Mouse (Mus musculus) MEL (cell line): ENCODE data around the gene Lgals3. TPM values are rescaled to one million over a fixed set of nuclear protein-coding genes. Genes with fewer than 3 reads are reported as not detected.

ENCODE experiments used
- DNase-seq: peaks from one replicate; pipeline ENCODE4 v3.0.0; 2011; ENCODE audit warnings: low read depth, low spot score
- H3K27ac ChIP-seq: 2 replicates; pipeline ENCODE4 v1.5.1; 2012; ENCODE audit warnings: low read depth, mild to moderate bottlenecking, control low read depth, low read length, moderate library complexity; ENCODE audit not compliant: control insufficient read depth
- H3K27me3 ChIP-seq, 2 experiments: fragments of 150-350 bp in 1 of 2; sonication (generic) in 1 of 2; 2 replicates each; pipeline ENCODE4 v1.6.1; 2012; ENCODE audit warnings: low read length in 2 of 2, mild to moderate bottlenecking in 2 of 2, improper control_type of control experiment in 1 of 2, moderate library complexity in 1 of 2; ENCODE audit not compliant: insufficient read depth in 2 of 2, control insufficient read depth in 1 of 2
- H3K36me3 ChIP-seq, 2 experiments: 2 replicates each; pipeline ENCODE4 v1.6.1; 2012 to 2014; ENCODE audit warnings: low read length in 2 of 2, improper control_type of control experiment in 1 of 2, inconsistent platforms in 1 of 2, mild to moderate bottlenecking in 1 of 2; ENCODE audit not compliant: insufficient read depth in 2 of 2, control insufficient read depth in 1 of 2
- H3K4me1 ChIP-seq, 2 experiments: fragments of 150-350 bp in 1 of 2; sonication (generic) in 1 of 2; 2 replicates each; pipeline ENCODE4 v1.6.1; 2012; ENCODE audit warnings: low read length in 2 of 2, improper control_type of control experiment in 1 of 2, mild to moderate bottlenecking in 1 of 2; ENCODE audit not compliant: insufficient read depth in 2 of 2, control insufficient read depth in 1 of 2
- H3K4me3 ChIP-seq, 2 experiments: fragments of 150-350 bp in 1 of 2; sonication (generic) in 1 of 2; 2 replicates each; pipeline ENCODE4 v1.5.1; 2012; ENCODE audit warnings: low read depth in 2 of 2, low read length in 2 of 2, mild to moderate bottlenecking in 2 of 2, moderate library complexity in 2 of 2, control low read depth in 1 of 2, improper control_type of control experiment in 1 of 2; ENCODE audit not compliant: control insufficient read depth in 1 of 2, insufficient read depth in 1 of 2
- H3K79me2 ChIP-seq: 2 replicates; pipeline ENCODE4 v1.6.1; 2012; ENCODE audit warnings: mild to moderate bottlenecking, low read length, moderate library complexity; ENCODE audit not compliant: control insufficient read depth, poor library complexity, insufficient read depth
- H3K9ac ChIP-seq: 2 replicates; pipeline ENCODE4 v1.6.1; 2012; ENCODE audit warnings: low read depth, mild to moderate bottlenecking, control low read depth, low read length, moderate library complexity; ENCODE audit not compliant: control insufficient read depth, poor library complexity, severe bottlenecking
- H3K9me3 ChIP-seq: fragments of 150-350 bp; sonication (generic); replicated peaks from 2 replicates; pipeline ENCODE4 v1.6.1; 2012; ENCODE audit warnings: mild to moderate bottlenecking, low read length, improper control_type of control experiment, moderate library complexity; ENCODE audit not compliant: insufficient read depth
- CTCF ChIP-seq, 3 experiments: IDR thresholded peaks in 2 of 3; conservative IDR thresholded peaks in 1 of 3; 2 replicates each; pipeline ENCODE4 v1.5.1; 2011 to 2012; ENCODE audit warnings: low read length in 3 of 3, low read depth in 2 of 3, mild to moderate bottlenecking in 2 of 3, improper control_type of control experiment in 1 of 3, inconsistent platforms in 1 of 3, mixed read lengths in 1 of 3, moderate library complexity in 1 of 3; ENCODE audit not compliant: control insufficient read depth in 1 of 3, insufficient read depth in 1 of 3, poor library complexity in 1 of 3, severe bottlenecking in 1 of 3
- E2F4 ChIP-seq: IDR thresholded peaks from 2 replicates; pipeline ENCODE4 v1.6.1; 2011; ENCODE audit warnings: low read depth, low read length, improper control_type of control experiment, borderline replicate concordance
- ELF1 ChIP-seq: IDR thresholded peaks from 2 replicates; pipeline ENCODE4 v1.6.1; 2014; ENCODE audit warnings: low read depth, mild to moderate bottlenecking, inconsistent platforms, low read length, improper control_type of control experiment, moderate library complexity
- EP300 ChIP-seq, 2 experiments: IDR thresholded peaks; 2 replicates each; pipeline ENCODE4 v1.6.1; 2011; ENCODE audit warnings: improper control_type of control experiment in 2 of 2, low read length in 2 of 2, low read depth in 1 of 2, mild to moderate bottlenecking in 1 of 2
- ETS1 ChIP-seq: IDR thresholded peaks from 2 replicates; pipeline ENCODE4 v1.6.1; 2012; ENCODE audit warnings: low read depth, mild to moderate bottlenecking, inconsistent platforms, low read length, improper control_type of control experiment, moderate library complexity
- GABPA ChIP-seq: IDR thresholded peaks from 2 replicates; pipeline ENCODE4 v1.6.1; 2012; ENCODE audit warnings: low read depth, mild to moderate bottlenecking, inconsistent platforms, low read length, improper control_type of control experiment, moderate library complexity
- GATA1 ChIP-seq: IDR thresholded peaks from 2 replicates; pipeline ENCODE4 v1.6.1; 2011; ENCODE audit warnings: low read depth, low read length, improper control_type of control experiment
- HCFC1 ChIP-seq: IDR thresholded peaks from 2 replicates; pipeline ENCODE4 v1.6.1; 2012; ENCODE audit warnings: low read depth, mild to moderate bottlenecking, inconsistent platforms, low read length, improper control_type of control experiment, moderate library complexity
- JUND ChIP-seq: IDR thresholded peaks from 2 replicates; pipeline ENCODE4 v1.6.1; 2011; ENCODE audit warnings: low read depth, mild to moderate bottlenecking, improper control_type of control experiment, low read length
- MAZ ChIP-seq: IDR thresholded peaks from 2 replicates; pipeline ENCODE4 v1.6.1; 2012; ENCODE audit warnings: low read depth, mild to moderate bottlenecking, inconsistent platforms, low read length, improper control_type of control experiment
- MXI1 ChIP-seq: IDR thresholded peaks from 2 replicates; pipeline ENCODE4 v1.6.1; 2011; ENCODE audit warnings: mild to moderate bottlenecking, low read depth, low read length, improper control_type of control experiment
- POLR2A ChIP-seq, 2 experiments: IDR thresholded peaks; 2 replicates each; pipeline ENCODE4 v1.6.1; 2011 to 2012; ENCODE audit warnings: low read length in 2 of 2, mild to moderate bottlenecking in 2 of 2, control low read depth in 1 of 2, improper control_type of control experiment in 1 of 2, low read depth in 1 of 2, moderate library complexity in 1 of 2; ENCODE audit not compliant: control insufficient read depth in 1 of 2, insufficient read depth in 1 of 2, poor library complexity in 1 of 2
- POLR2AphosphoS5 ChIP-seq: IDR thresholded peaks from 2 replicates; pipeline ENCODE4 v1.6.1; 2012; ENCODE audit warnings: low read depth, borderline replicate concordance, mild to moderate bottlenecking, inconsistent platforms, low read length, moderate library complexity, mixed read lengths
- SMC3 ChIP-seq: IDR thresholded peaks from 2 replicates; pipeline ENCODE4 v1.6.1; 2011; ENCODE audit warnings: low read depth, low read length, improper control_type of control experiment
- TAL1 ChIP-seq: IDR thresholded peaks from 2 replicates; pipeline ENCODE4 v1.6.1; 2012; ENCODE audit warnings: mild to moderate bottlenecking, inconsistent platforms, low read length, moderate library complexity, mixed read lengths
- UBTF ChIP-seq: IDR thresholded peaks from 2 replicates; pipeline ENCODE4 v1.6.1; 2012; ENCODE audit warnings: low read depth, mild to moderate bottlenecking, inconsistent platforms, low read length, improper control_type of control experiment, moderate library complexity, borderline replicate concordance; ENCODE audit not compliant: insufficient read depth
- USF2 ChIP-seq, 2 experiments: IDR thresholded peaks; 2 replicates each; pipeline ENCODE4 v1.6.1; 2011 to 2012; ENCODE audit warnings: improper control_type of control experiment in 2 of 2, low read length in 2 of 2, borderline replicate concordance in 1 of 2, inconsistent platforms in 1 of 2, low read depth in 1 of 2, mild to moderate bottlenecking in 1 of 2; ENCODE audit not compliant: insufficient read depth in 1 of 2
- ZKSCAN1 ChIP-seq: IDR thresholded peaks from 2 replicates; pipeline ENCODE4 v1.6.1; 2012; ENCODE audit warnings: low read depth, mild to moderate bottlenecking, inconsistent platforms, low read length, improper control_type of control experiment, moderate library complexity
- ZMIZ1 ChIP-seq: IDR thresholded peaks from 2 replicates; pipeline ENCODE4 v1.6.1; 2012; ENCODE audit warnings: low read depth, mild to moderate bottlenecking, inconsistent platforms, low read length, improper control_type of control experiment, moderate library complexity
- polyA plus RNA-seq, 2 experiments: library from polyadenylated mRNA; stranded (reverse) in 1 of 2; unstranded in 1 of 2; fragments of >175 nt in 1 of 2; fragments of >200 nt in 1 of 2; gene quantifications; 2 replicates each; pipeline versions ENCODE4 v1.2.1 to v1.2.4; 2012; ENCODE audit warnings: low replicate concordance in 2 of 2, low read depth in 1 of 2; ENCODE audit not compliant: insufficient read length in 2 of 2, insufficient read depth in 1 of 2, missing spikeins in 1 of 2
- total RNA-seq: library from RNA; depleted of rRNA; stranded (reverse); fragments of 300-350 nt; gene quantifications from 2 replicates; pipeline ENCODE4 v1.2.3, GENCODE M21; 2012

Lgals3 gene
- total and polyA plus RNA-seq, 3 experiments: 0.12 to 1.8 TPM; not detected in 1

DNA sequence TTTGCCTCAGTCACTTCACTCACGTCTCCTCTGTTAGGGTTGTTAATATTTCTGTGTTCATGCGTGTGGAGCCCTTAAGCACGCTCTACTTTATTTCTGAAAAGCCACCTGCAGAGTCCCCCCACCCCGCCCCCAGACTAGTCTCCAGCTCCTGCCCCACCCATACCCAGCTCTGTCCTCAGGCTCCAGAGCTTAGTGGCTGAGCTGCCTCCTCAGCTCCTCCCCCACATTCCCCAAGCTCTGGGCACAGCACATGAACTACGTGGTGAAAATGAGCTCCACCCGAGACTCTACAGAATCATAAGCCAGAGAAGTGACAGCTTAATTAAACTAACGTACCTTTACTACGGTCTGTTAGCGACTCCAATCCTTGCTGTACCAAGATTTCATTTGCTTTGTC is 38.4 kb downstream of the Lgals3 start:
- Histone ChIP-seq H3K4me1 (no peaks in the 10 kb centered on the region), H3K27me3 (no peaks in the 10 kb centered on the region), H3K27ac (no peak overlapping the region), H3K36me3 (peaks cover 0 to 13% of the 10 kb centered on the region in 2 experiments; a peak in 2 of 4 replicates), H3K4me3 (no peak overlapping the region), H3K9ac (no peak overlapping the region), H3K79me2 (no peaks in the 10 kb centered on the region; the same call in 1 of the 2 replicates), H3K9me3 (no peaks in the 10 kb centered on the region)
- DNase-seq: no peak
- no peak for TF ChIP-seq ZMIZ1
- TF ChIP-seq SMC3: no peak
- TF ChIP-seq POLR2AphosphoS5: no peak
- no peak for TF ChIP-seq EP300 (IDR thresholded peaks at IDR 0.05; ENCODE audit: low read depth in 1 of 2, low read length in 2 of 2)
- TF ChIP-seq ZKSCAN1: no peak
- no peak for TF ChIP-seq HCFC1
- no peak for TF ChIP-seq MAZ
- TF ChIP-seq USF2 (IDR thresholded peaks at IDR 0.05; ENCODE audit: borderline replicate concordance in 1 of 2, insufficient read depth in 1 of 2, low read depth in 1 of 2, low read length in 2 of 2): no peak
- no peak for TF ChIP-seq POLR2A (IDR thresholded peaks at IDR 0.05; ENCODE audit: control insufficient read depth in 1 of 2, insufficient read depth in 1 of 2, low read depth in 1 of 2, low read length in 2 of 2, poor library complexity in 1 of 2)
- no peak for TF ChIP-seq JUND
- TF ChIP-seq ELF1: no peak
- TF ChIP-seq GATA1: no peak
- TF ChIP-seq TAL1: no peak

- peak overlapping the region; percentile 90 for H3K9ac ChIP-seq
- no peaks in the 10 kb centered on the region for H3K27me3 ChIP-seq
- H3K4me3 ChIP-seq: peak overlapping the region; percentile 71 to 93
- peaks cover 0 to 8% of the 10 kb centered on the region in 2 experiments; a peak in 2 of 4 replicates for H3K4me1 ChIP-seq
- peaks cover 2 to 7% of the 10 kb centered on the region in 2 experiments; a peak in 3 of 4 replicates for H3K36me3 ChIP-seq
- H3K79me2 ChIP-seq: peaks cover 10% of the 10 kb centered on the region
- no peak overlapping the region for H3K27ac ChIP-seq
- DNase-seq: no peak
- no peaks in the 10 kb centered on the region for H3K9me3 ChIP-seq
- no peak for TF ChIP-seq UBTF
- no peak for TF ChIP-seq CTCF (IDR thresholded peaks at IDR 0.05 in 2 of 3, conservative IDR thresholded peaks at IDR 0.05 in 1 of 3; ENCODE audit: control insufficient read depth in 1 of 3, insufficient read depth in 1 of 3, low read depth in 2 of 3, low read length in 3 of 3, poor library complexity in 1 of 3, severe bottlenecking in 1 of 3)
- no peak for TF ChIP-seq MXI1
- no peak for TF ChIP-seq SMC3
- TF ChIP-seq GABPA: no peak
- no peak for TF ChIP-seq ETS1
- 0 out of 4 replicates have a peak, but pooled peaks of 1 of the 2 experiments have one; percentile 18 for TF ChIP-seq POLR2A (IDR thresholded peaks at IDR 0.05; ENCODE audit: control insufficient read depth in 1 of 2, insufficient read depth in 1 of 2, low read depth in 1 of 2, low read length in 2 of 2, poor library complexity in 1 of 2)
- TF ChIP-seq E2F4: no peak
Observed at GRCm38 (mm10) chr14:47417346-47417745, 49.8 kb downstream of the Lgals3 start.
